10 mouse cellular contexts compared by ENCODE assay signal in genomic region chr2:180214352-180214978, GRCm38 (mm10). TPM values are rescaled to one million over a fixed set of nuclear protein-coding genes. Genes with fewer than 3 reads are reported as not detected.
DNase-seq lines count a peak whose midpoint lies in the region; ATAC-seq and TF ChIP-seq lines count a peak whose summit lies in the region.
"Had no signal": no experiment of that assay in that cellular context is flagged by ENCODE, and none has a peak within 500 bp of the region (broad histone marks: within the 10 kb centered on the region; RNA-seq: fewer than 3 reads in every experiment).

No protein-coding gene starts in this region.

- H3K4me1 ChIP-seq in heart, embryonic 13.5 days, result peaks cover 52% of the 10 kb centered on the region
- H3K4me1 ChIP-seq in intestine, postnatal 0 days (replicated peaks; ENCODE audit: control insufficient read depth, insufficient read depth, low read length), result peaks cover 16% of the 10 kb centered on the region
- no peaks in the 10 kb centered on the region for H3K4me1 ChIP-seq in thymus, adult 2 months (replicated peaks; ENCODE audit: control insufficient read depth, insufficient read depth, low read length)

- H3K27ac ChIP-seq in heart, embryonic 13.5 days (replicated peaks), result peak overlapping the region; percentile 79
- peak overlapping the region; percentile 68 for H3K27ac ChIP-seq in intestine, postnatal 0 days (ENCODE audit: low read depth, low read length)
- no peak overlapping the region for H3K27ac ChIP-seq in thymus, adult 2 months (ENCODE audit: control insufficient read depth, insufficient read depth, low read length)
- H3K27ac ChIP-seq: liver, embryonic 13.5 days had no signal

- TF ChIP-seq POLR2A in thymus, adult 2 months (IDR thresholded peaks at IDR 0.05; ENCODE audit: control insufficient read depth, extremely low read depth, insufficient read depth, low read length, poor library complexity), result no peak

- peaks cover 7% of the 10 kb centered on the region for H3K36me3 ChIP-seq in heart, embryonic 13.5 days
- no peaks in the 10 kb centered on the region for H3K36me3 ChIP-seq in intestine, postnatal 0 days (ENCODE audit: control insufficient read depth, insufficient read depth)
- H3K36me3 ChIP-seq in thymus, adult 2 months (ENCODE audit: control insufficient read depth, insufficient read depth, low read length), result no peaks in the 10 kb centered on the region
- H3K36me3 ChIP-seq: liver, embryonic 13.5 days had no signal

- TF ChIP-seq CTCF in intestine, postnatal 0 days (IDR thresholded peaks at IDR 0.05; ENCODE audit: low read depth), result no peak
- TF ChIP-seq CTCF in thymus, adult 2 months (IDR thresholded peaks at IDR 0.05; ENCODE audit: borderline replicate concordance, control insufficient read depth, extremely low read depth, insufficient read depth, low read length, poor library complexity), result no peak

- no peak for DNase-seq in heart, adult 9 months (ENCODE audit: low spot score in 2 of 2)
- DNase-seq in adipocyte (ENCODE audit: low spot score), result peak; percentile 23
- DNase-seq in lung, postnatal 10 days, result peak; percentile 73
- DNase-seq in thymus, adult 2 months, result no peak
- DNase-seq in left cerebral cortex, adult 8-10 months (ENCODE audit: low spot score in 2 of 2), result no peak
- DNase-seq: liver, embryonic 13.5 days; spleen, adult 18-20 months had no signal

- WGBS in heart, embryonic 13.5 days, result 37% methylated on average over 4 of the region's 4 CpGs
- WGBS in intestine, postnatal 0 days, result 25% methylated on average over 4 of the region's 4 CpGs
- 95% methylated on average over 4 of the region's 4 CpGs for WGBS in thymus, adult 2 months

- H3K4me3 ChIP-seq in heart, embryonic 13.5 days, result no peak overlapping the region
- H3K4me3 ChIP-seq in intestine, postnatal 0 days (ENCODE audit: low read depth, low read length), result no peak overlapping the region
- H3K4me3 ChIP-seq in thymus, adult 2 months (ENCODE audit: control insufficient read depth, insufficient read depth, low read length), result no peak overlapping the region
- H3K4me3 ChIP-seq: liver, embryonic 13.5 days had no signal

- H3K27me3 ChIP-seq in heart, embryonic 13.5 days (replicated peaks), result no peaks in the 10 kb centered on the region
- H3K27me3 ChIP-seq in intestine, postnatal 0 days (replicated peaks; ENCODE audit: control insufficient read depth, insufficient read depth, low read length), result no peaks in the 10 kb centered on the region
- H3K27me3 ChIP-seq in thymus, adult 2 months (ENCODE audit: control insufficient read depth, insufficient read depth, low read length), result no peaks in the 10 kb centered on the region
- H3K27me3 ChIP-seq: liver, embryonic 13.5 days had no signal

- 0 out of 2 replicates have a peak overlapping the region, but pooled peaks have one; percentile 57 for H3K9ac ChIP-seq in heart, embryonic 13.5 days
- H3K9ac ChIP-seq in intestine, postnatal 0 days (ENCODE audit: low read depth, low read length), result no peak overlapping the region
- H3K9ac ChIP-seq: liver, embryonic 13.5 days had no signal

- peaks cover 3% of the 10 kb centered on the region for H3K9me3 ChIP-seq in heart, embryonic 13.5 days
- H3K9me3 ChIP-seq in intestine, postnatal 0 days (ENCODE audit: control insufficient read depth), result 0 out of 2 replicates have a peak, but pooled peaks cover 3% of the 10 kb centered on the region

- ATAC-seq in heart, embryonic 13.5 days (ENCODE audit: extremely low read depth, insufficient number of reproducible peaks, low FRiP score, low TSS enrichment), result no peak
- ATAC-seq in intestine, postnatal 0 days, result peak; percentile 60
- ATAC-seq in megakaryocyte progenitor cell, adult 5-6 weeks (replicated peaks; ENCODE audit: poor library complexity), result no peak

- H3K4me2 ChIP-seq in heart, embryonic 13.5 days, result peak overlapping the region; percentile 29; the same call in 1 of the 2 replicates
- no peak overlapping the region for H3K4me2 ChIP-seq in intestine, postnatal 0 days (replicated peaks; ENCODE audit: low read depth)
- H3K4me2 ChIP-seq: liver, embryonic 13.5 days had no signal

RNA-seq across cellular contexts. Expression of gene Lama5, which starts 11.2 kb away (rescaled TPM):
- polyA plus RNA-seq in heart, embryonic 13.5 days (2015; fragmentation: Nextera tagmentation; extraction: Ambion mirVana), result 21.6 and 22.5 TPM in 2 replicates
- polyA plus RNA-seq in intestine, postnatal 0 days (2015; fragmentation: Nextera tagmentation; extraction: Ambion mirVana), result 19.8 and 23.5 TPM in 2 replicates
- polyA plus RNA-seq in thymus, adult 2 months (2012; rRNA removed), result 9.2 and 13.1 TPM in 2 replicates
- 10 to 100 TPM in 1 of 4 experiments, 1 to 10 TPM in 3; 5.9 to 11.1 (median 7.3) TPM for total RNA-seq in left cerebral cortex, adult 8-10 months (2022)
- 0.07 and 2.1 TPM in 2 replicates for total RNA-seq in megakaryocyte progenitor cell, adult 5-6 weeks (2015)
- 0.03 and 0.08 TPM in 2 replicates for total RNA-seq in megakaryocyte progenitor cell, adult 5-6 weeks (2017)

RNA-seq across cellular contexts. Expression of gene Rps21, which starts 42.7 kb away (rescaled TPM):
- 332 and 351 TPM in 2 replicates for polyA plus RNA-seq in heart, embryonic 13.5 days (2015; fragmentation: Nextera tagmentation; extraction: Ambion mirVana)
- polyA plus RNA-seq in intestine, postnatal 0 days (2015; fragmentation: Nextera tagmentation; extraction: Ambion mirVana), result 442 and 454 TPM in 2 replicates
- 3,034 and 4,273 TPM in 2 replicates for polyA plus RNA-seq in thymus, adult 2 months (2012; rRNA removed)
- total RNA-seq in left cerebral cortex, adult 8-10 months (2022), result 100 to 1,000 TPM; 616 to 845 (median 743) TPM
- 1,700 and 1,787 TPM in 2 replicates for total RNA-seq in megakaryocyte progenitor cell, adult 5-6 weeks (2015)
- total RNA-seq in megakaryocyte progenitor cell, adult 5-6 weeks (2017), result 2,626 and 3,717 TPM in 2 replicates

RNA-seq across cellular contexts. Expression of gene Adrm1, which starts 43.2 kb away (rescaled TPM):
- polyA plus RNA-seq in heart, embryonic 13.5 days (2015; fragmentation: Nextera tagmentation; extraction: Ambion mirVana), result 150 and 155 TPM in 2 replicates
- polyA plus RNA-seq in intestine, postnatal 0 days (2015; fragmentation: Nextera tagmentation; extraction: Ambion mirVana), result 132 and 142 TPM in 2 replicates
- polyA plus RNA-seq in thymus, adult 2 months (2012; rRNA removed), result 209 and 213 TPM in 2 replicates
- 100 to 1,000 TPM; 107 to 109 (median 108) TPM for total RNA-seq in left cerebral cortex, adult 8-10 months (2022)
- total RNA-seq in megakaryocyte progenitor cell, adult 5-6 weeks (2015), result 67.6 and 85.2 TPM in 2 replicates
- 52.9 and 84.5 TPM in 2 replicates for total RNA-seq in megakaryocyte progenitor cell, adult 5-6 weeks (2017)

RNA-seq across cellular contexts. Expression of gene Cables2, which starts 58.8 kb away (rescaled TPM):
- 9.0 and 9.3 TPM in 2 replicates for polyA plus RNA-seq in heart, embryonic 13.5 days (2015; fragmentation: Nextera tagmentation; extraction: Ambion mirVana)
- 8.2 and 8.4 TPM in 2 replicates for polyA plus RNA-seq in intestine, postnatal 0 days (2015; fragmentation: Nextera tagmentation; extraction: Ambion mirVana)
- 25.7 and 27.3 TPM in 2 replicates for polyA plus RNA-seq in thymus, adult 2 months (2012; rRNA removed)
- total RNA-seq in left cerebral cortex, adult 8-10 months (2022), result 10 to 100 TPM; 27.2 to 31.6 (median 27.7) TPM
- total RNA-seq in megakaryocyte progenitor cell, adult 5-6 weeks (2015), result 12.6 and 15.1 TPM in 2 replicates
- total RNA-seq in megakaryocyte progenitor cell, adult 5-6 weeks (2017), result 9.9 and 12.7 TPM in 2 replicates

Comparison
In these comparisons a context has a peak if more than half of its experiments do, and no peak if none do; other contexts are left out.
1. DNase-seq: peak in adipocyte (single experiment) and lung, postnatal 10 days (single experiment); none in heart, adult 9 months (0 of 2), thymus, adult 2 months (single experiment) and left cerebral cortex, adult 8-10 months (0 of 2).